Mouse (Mus musculus) lung, postnatal 0 days (tissue): ENCODE data around the gene Adh6b.

Source experiments
- CTCF ChIP-seq: IDR thresholded peaks from 2 replicates; pipeline ENCODE4 v1.5.1; 2016; ENCODE audit warnings: antibody characterized with exemption, mild to moderate bottlenecking
- EP300 ChIP-seq: IDR thresholded peaks from 2 replicates; pipeline ENCODE4 v1.6.1; 2016; ENCODE audit warnings: antibody characterized with exemption, mild to moderate bottlenecking, control low read depth

GRCm38 (mm10) chr3:138366181-138366580 lies 24.6 kb downstream of the Adh6b start:
- TF ChIP-seq CTCF (no peak), EP300 (no peak)
